10 mouse cellular contexts compared by ENCODE assay signal in the genomic region with DNA sequence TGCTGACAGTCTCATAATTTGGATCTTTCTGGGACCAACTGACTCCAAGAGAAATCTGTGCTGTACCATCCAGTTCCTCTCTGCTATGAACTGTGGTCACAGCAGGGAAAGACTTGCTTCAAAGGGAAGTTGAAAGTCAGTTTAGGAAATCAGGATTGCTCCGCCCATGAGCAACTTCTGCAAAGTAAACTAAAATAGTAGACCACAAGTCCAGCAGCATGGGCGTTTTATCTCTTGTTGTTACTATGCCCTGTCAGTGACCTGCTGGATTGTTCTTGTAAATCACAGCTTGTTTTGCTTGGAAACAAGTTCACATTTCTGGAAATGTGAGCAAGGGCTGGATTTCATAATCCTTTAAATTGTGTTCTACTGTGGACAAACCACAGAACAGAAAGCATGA. TPM values are rescaled to one million over a fixed set of nuclear protein-coding genes. Genes with fewer than 3 reads are reported as not detected.
DNase-seq lines count a peak whose midpoint lies in the region; ATAC-seq lines count a peak whose summit lies in the region.
"Had no signal": no experiment of that assay in that cellular context is flagged by ENCODE, and none has a peak within 500 bp of the region (broad histone marks: within the 10 kb centered on the region; RNA-seq: fewer than 3 reads in every experiment).

No protein-coding gene starts in this region.

- H3K4me1 ChIP-seq in forebrain, embryonic 14.5 days (ENCODE audit: control insufficient read depth, insufficient read depth, low read length): no peaks in the 10 kb centered on the region
- no peaks in the 10 kb centered on the region for H3K4me1 ChIP-seq in forebrain, embryonic 13.5 days
- H3K4me1 ChIP-seq in heart, embryonic 16.5 days (ENCODE audit: control insufficient read depth, insufficient read depth, low read length): 0 out of 2 replicates have a peak, but pooled peaks cover 2% of the 10 kb centered on the region
- no peaks in the 10 kb centered on the region for H3K4me1 ChIP-seq in liver, embryonic 16.5 days (ENCODE audit: control insufficient read depth, low read depth, low read length)
- H3K4me1 ChIP-seq: midbrain, embryonic 12.5 days had no signal

- H3K4me2 ChIP-seq in forebrain, embryonic 14.5 days (ENCODE audit: low read length): no peak overlapping the region
- H3K4me2 ChIP-seq in forebrain, embryonic 13.5 days: no peak overlapping the region
- no peak overlapping the region for H3K4me2 ChIP-seq in heart, embryonic 16.5 days (ENCODE audit: low read depth, low read length)
- no peak overlapping the region for H3K4me2 ChIP-seq in liver, embryonic 16.5 days (ENCODE audit: low read depth, low read length)
- H3K4me2 ChIP-seq: embryonic facial prominence, embryonic 13.5 days; midbrain, embryonic 12.5 days had no signal

- H3K4me3 ChIP-seq in forebrain, embryonic 14.5 days (ENCODE audit: low read depth, low read length): no peak overlapping the region
- H3K4me3 ChIP-seq in forebrain, embryonic 13.5 days: no peak overlapping the region
- H3K4me3 ChIP-seq in heart, embryonic 16.5 days (ENCODE audit: low read length): peak overlapping the region; percentile 16; the same call in 1 of the 2 replicates
- no peak overlapping the region for H3K4me3 ChIP-seq in liver, embryonic 16.5 days (ENCODE audit: low read depth, low read length)
- H3K4me3 ChIP-seq: embryonic facial prominence, embryonic 13.5 days; midbrain, embryonic 12.5 days had no signal

- H3K27ac ChIP-seq in forebrain, embryonic 14.5 days (ENCODE audit: low read depth, low read length): no peak overlapping the region
- H3K27ac ChIP-seq in forebrain, embryonic 13.5 days: no peak overlapping the region
- H3K27ac ChIP-seq in heart, embryonic 16.5 days (ENCODE audit: low read length): peak overlapping the region; percentile 57
- 0 out of 2 replicates have a peak overlapping the region, but pooled peaks have one; percentile 29 for H3K27ac ChIP-seq in liver, embryonic 16.5 days (ENCODE audit: low read length)
- H3K27ac ChIP-seq: embryonic facial prominence, embryonic 13.5 days; midbrain, embryonic 12.5 days had no signal

- H3K9ac ChIP-seq in forebrain, embryonic 14.5 days (ENCODE audit: low read length): no peak overlapping the region
- no peak overlapping the region for H3K9ac ChIP-seq in forebrain, embryonic 13.5 days
- H3K9ac ChIP-seq in heart, embryonic 16.5 days (ENCODE audit: low read length): no peak overlapping the region
- H3K9ac ChIP-seq in liver, embryonic 16.5 days (ENCODE audit: low read depth, low read length): no peak overlapping the region
- H3K9ac ChIP-seq: embryonic facial prominence, embryonic 13.5 days; midbrain, embryonic 12.5 days had no signal

- no peaks in the 10 kb centered on the region for H3K27me3 ChIP-seq in forebrain, embryonic 14.5 days (replicated peaks; ENCODE audit: control insufficient read depth, insufficient read depth, low read length)
- no peaks in the 10 kb centered on the region for H3K27me3 ChIP-seq in forebrain, embryonic 13.5 days
- H3K27me3 ChIP-seq in heart, embryonic 16.5 days (ENCODE audit: control insufficient read depth, insufficient read depth, low read length): no peaks in the 10 kb centered on the region
- H3K27me3 ChIP-seq in liver, embryonic 16.5 days (ENCODE audit: control insufficient read depth, insufficient read depth, low read depth, low read length): no peaks in the 10 kb centered on the region
- H3K27me3 ChIP-seq: embryonic facial prominence, embryonic 13.5 days; midbrain, embryonic 12.5 days had no signal

- ATAC-seq in forebrain, embryonic 14.5 days: no peak
- ATAC-seq in forebrain, embryonic 13.5 days: no peak
- ATAC-seq in heart, embryonic 16.5 days (replicated peaks; ENCODE audit: extremely low read depth, insufficient read depth, low FRiP score): peak; percentile 58
- peak; percentile 88 for ATAC-seq in liver, embryonic 16.5 days (ENCODE audit: low read depth)
- no peak for ATAC-seq in activated CD4-positive, CD25-positive, alpha-beta regulatory T cell, adult 4 months
- no peak for ATAC-seq in megakaryocyte-erythroid progenitor cell, adult 5-6 weeks (replicated peaks; ENCODE audit: low FRiP score, low TSS enrichment, poor library complexity, severe bottlenecking)

- no peaks in the 10 kb centered on the region for H3K36me3 ChIP-seq in forebrain, embryonic 14.5 days (ENCODE audit: control insufficient read depth, insufficient read depth, low read length)
- no peaks in the 10 kb centered on the region for H3K36me3 ChIP-seq in forebrain, embryonic 13.5 days (ENCODE audit: poor library complexity, severe bottlenecking)
- no peaks in the 10 kb centered on the region for H3K36me3 ChIP-seq in heart, embryonic 16.5 days (ENCODE audit: control insufficient read depth, insufficient read depth)
- no peaks in the 10 kb centered on the region for H3K36me3 ChIP-seq in liver, embryonic 16.5 days (ENCODE audit: control insufficient read depth, insufficient read depth)
- H3K36me3 ChIP-seq: embryonic facial prominence, embryonic 13.5 days; midbrain, embryonic 12.5 days had no signal

- DNase-seq in forebrain, embryonic 14.5 days (ENCODE audit: low spot score): peak; percentile 7
- DNase-seq in MEL-GATA-1-ER (ENCODE audit: extremely low read depth, low read depth): peak; percentile 12
- DNase-seq in thymus, postnatal 36 days: no peak

- H3K9me3 ChIP-seq in forebrain, embryonic 14.5 days (replicated peaks; ENCODE audit: control insufficient read depth, low read length): no peaks in the 10 kb centered on the region
- no peaks in the 10 kb centered on the region for H3K9me3 ChIP-seq in forebrain, embryonic 13.5 days (replicated peaks)
- no peaks in the 10 kb centered on the region for H3K9me3 ChIP-seq in heart, embryonic 16.5 days (replicated peaks; ENCODE audit: control insufficient read depth, low read length)
- H3K9me3 ChIP-seq in liver, embryonic 16.5 days (replicated peaks; ENCODE audit: control insufficient read depth, low read length): no peaks in the 10 kb centered on the region
- H3K9me3 ChIP-seq: embryonic facial prominence, embryonic 13.5 days; midbrain, embryonic 12.5 days had no signal

- 65% methylated on average over 2 of the region's 2 CpGs for WGBS in forebrain, embryonic 14.5 days
- 60% methylated on average over 2 of the region's 2 CpGs for WGBS in forebrain, embryonic 13.5 days
- 17% methylated on average over 2 of the region's 2 CpGs for WGBS in heart, embryonic 16.5 days
- 1% methylated on average over 2 of the region's 2 CpGs for WGBS in liver, embryonic 16.5 days (ENCODE audit: insufficient replicate concordance)

RNA-seq across cellular contexts. Expression of a gene that starts 0.4 kb away (rescaled TPM):
- 11.6 and 16.7 TPM in 2 replicates for polyA plus RNA-seq in forebrain, embryonic 14.5 days (2014; fragmentation: Nextera tagmentation; extraction: Ambion mirVana)
- 3.2 and 4.2 TPM in 2 replicates for polyA plus RNA-seq in forebrain, embryonic 13.5 days (2015; fragmentation: Nextera tagmentation; extraction: Ambion mirVana)
- 24.9 and 30.0 TPM in 2 replicates for polyA plus RNA-seq in heart, embryonic 16.5 days (2015; fragmentation: Nextera tagmentation; extraction: Ambion mirVana)
- 19.6 and 19.9 TPM in 2 replicates for polyA plus RNA-seq in liver, embryonic 16.5 days (2015; fragmentation: Nextera tagmentation; extraction: Ambion mirVana)
- under 1 TPM in 1 of 2 experiments, not detected in 1; 0.11 TPM for polyA plus RNA-seq in activated CD4-positive, CD25-positive, alpha-beta regulatory T cell, adult 4 months (2017; shearing (Covaris generic))
- not detected in 2 replicates for total RNA-seq in megakaryocyte-erythroid progenitor cell, adult 5-6 weeks (2014; fragmentation: Nextera tagmentation)
- total RNA-seq in megakaryocyte-erythroid progenitor cell, adult 5-6 weeks (2017): 0.34 TPM in 1 of 2 replicates, not detected in the other

Comparison
In these comparisons a context has a peak if more than half of its experiments do, and no peak if none do; other contexts are left out.
1. ATAC-seq: peak in heart, embryonic 16.5 days (single experiment) and liver, embryonic 16.5 days (single experiment); none in forebrain, embryonic 14.5 days (single experiment), forebrain, embryonic 13.5 days (single experiment), activated CD4-positive, CD25-positive, alpha-beta regulatory T cell, adult 4 months (single experiment) and megakaryocyte-erythroid progenitor cell, adult 5-6 weeks (single experiment).
2. DNase-seq: peak in forebrain, embryonic 14.5 days (single experiment) and MEL-GATA-1-ER (single experiment); none in thymus, postnatal 36 days (0 of 2).
3. H3K27ac ChIP-seq: peak in heart, embryonic 16.5 days (single experiment) and liver, embryonic 16.5 days (single experiment); none in forebrain, embryonic 14.5 days (single experiment) and forebrain, embryonic 13.5 days (single experiment).